Mouse (Mus musculus) liver, embryonic 13.5 days (tissue): ENCODE data around the gene Itgb4. TPM values are rescaled to one million over a fixed set of nuclear protein-coding genes. Genes with fewer than 3 reads are reported as not detected.
A peak's percentile ranks its signal among the peaks of the same experiment; 100 is the strongest.

ENCODE experiments used
- ATAC-seq: fragments of 200-750 bp; cut with Nextera tagmentation; 2 replicates; pipeline ENCODE4 v1.8.0; 2017; ENCODE audit warnings: low read depth, mild to moderate bottlenecking, moderate number of reproducible peaks, moderate library complexity
- DNase-seq: peaks from one replicate; pipeline ENCODE4 v3.0.0; 2022
- H3K27ac ChIP-seq: fragments of 300-500 bp; sonication (generic); 2 replicates; pipeline ENCODE4 v1.5.1; 2015; ENCODE audit warnings: moderate library complexity, mild to moderate bottlenecking, inconsistent platforms
- H3K27me3 ChIP-seq: fragments of 300-500 bp; sonication (generic); 2 replicates; pipeline ENCODE4 v1.6.1; 2015; ENCODE audit warnings: mild to moderate bottlenecking, inconsistent platforms
- H3K36me3 ChIP-seq: fragments of 300-500 bp; sonication (generic); 2 replicates; pipeline ENCODE4 v1.6.1; 2015; ENCODE audit warnings: mild to moderate bottlenecking, inconsistent platforms
- H3K4me1 ChIP-seq: fragments of 300-500 bp; sonication (generic); replicated peaks from 2 replicates; pipeline ENCODE4 v1.6.1; 2015; ENCODE audit warnings: inconsistent platforms
- H3K4me2 ChIP-seq: fragments of 300-500 bp; sonication (generic); 2 replicates; pipeline ENCODE4 v1.6.1; 2015; ENCODE audit warnings: inconsistent platforms, mild to moderate bottlenecking, moderate library complexity
- H3K4me3 ChIP-seq: fragments of 300-500 bp; sonication (generic); replicated peaks from 2 replicates; pipeline ENCODE4 v1.5.1; 2015; ENCODE audit warnings: mild to moderate bottlenecking, inconsistent platforms
- H3K9ac ChIP-seq: fragments of 300-500 bp; sonication (generic); 2 replicates; pipeline ENCODE4 v1.6.1; 2015; ENCODE audit warnings: mild to moderate bottlenecking, inconsistent platforms
- H3K9me3 ChIP-seq: fragments of 300-500 bp; sonication (generic); replicated peaks from 2 replicates; pipeline ENCODE4 v1.6.1; 2016; ENCODE audit warnings: inconsistent platforms
- WGBS: fragments of 180-500 bp; shearing (Covaris S2); methylation state at CpG from one replicate; pipeline ENCODE4 v1.1.7; 2015; ENCODE audit not compliant: insufficient replicate concordance; 5-methylcytosine and 5-hydroxymethylcytosine counted together
- polyA plus RNA-seq: library from polyadenylated mRNA; unstranded; fragments of >200 nt; fragmentation: Nextera tagmentation; extraction: Ambion mirVana; gene quantifications from 2 replicates; pipeline ENCODE4 v1.2.1, GENCODE M21; 2015

The Itgb4 gene
- polyA plus RNA-seq, 1 experiment from 2014 or later = 0.23 TPM

DNA sequence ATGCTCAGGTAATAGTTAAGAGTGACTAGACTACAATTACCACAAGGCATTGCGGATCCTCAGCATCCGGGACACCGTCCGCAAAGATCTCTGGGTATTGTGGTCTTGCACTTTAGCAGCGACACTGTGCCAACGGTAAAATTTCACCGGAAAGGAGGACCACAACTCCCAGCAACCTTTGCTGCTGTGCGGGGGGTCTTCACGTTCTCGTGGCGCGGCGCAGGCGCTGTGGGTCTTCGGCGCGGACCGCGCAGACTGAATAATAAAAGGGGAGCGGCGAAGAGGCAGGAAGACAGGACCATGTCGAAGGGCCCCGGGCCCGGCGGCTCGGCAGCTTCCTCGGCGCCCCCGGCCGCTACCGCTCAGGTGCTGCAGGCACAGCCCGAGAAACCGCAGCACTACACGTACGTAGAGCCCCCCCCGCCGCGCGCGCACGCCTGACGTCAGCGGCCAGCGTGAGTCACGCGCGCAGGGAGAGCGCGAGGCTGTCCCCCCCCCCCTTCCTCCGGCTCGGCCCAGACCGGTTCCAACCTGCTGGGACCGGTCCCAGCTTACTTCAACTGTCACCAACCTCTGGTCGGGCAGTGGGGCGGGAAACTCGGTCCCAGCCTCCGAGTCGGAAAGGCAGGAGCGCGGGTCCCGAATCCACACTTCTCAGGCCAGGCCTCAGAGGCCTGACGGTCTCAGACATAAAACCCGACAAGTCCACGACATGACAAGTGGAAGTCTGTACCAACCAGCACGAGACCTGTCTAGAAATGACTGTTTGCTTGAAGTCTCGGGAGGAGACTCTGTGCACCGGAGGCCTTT, 55.8 kb downstream of the Itgb4 start, which contains the start of gene Unk:
TSS of gene Unk (plus strand) at position 235 of the 810 bp plus-strand sequence.
- H3K9ac ChIP-seq = peak within 1 kb of the TSS; percentile 96
- DNase-seq (peak; percentile 94), ATAC-seq (peak; percentile 90)
- H3K4me1 ChIP-seq = peaks cover 45% of the 10 kb centered on the region
- H3K9me3 ChIP-seq = no peaks in the 10 kb centered on the region
- peak within 1 kb of the TSS; percentile 98 for H3K27ac ChIP-seq
- H3K4me3 ChIP-seq = peak within 1 kb of the TSS; percentile 85
- H3K4me2 ChIP-seq = peak within 1 kb of the TSS; percentile 94
- H3K27me3 ChIP-seq = no peaks in the 10 kb centered on the region
- WGBS = under 1% methylated on average over 62 of the region's 67 CpGs
- peaks cover 23% of the 10 kb centered on the region; the same call in 1 of the 2 replicates for H3K36me3 ChIP-seq

DNA sequence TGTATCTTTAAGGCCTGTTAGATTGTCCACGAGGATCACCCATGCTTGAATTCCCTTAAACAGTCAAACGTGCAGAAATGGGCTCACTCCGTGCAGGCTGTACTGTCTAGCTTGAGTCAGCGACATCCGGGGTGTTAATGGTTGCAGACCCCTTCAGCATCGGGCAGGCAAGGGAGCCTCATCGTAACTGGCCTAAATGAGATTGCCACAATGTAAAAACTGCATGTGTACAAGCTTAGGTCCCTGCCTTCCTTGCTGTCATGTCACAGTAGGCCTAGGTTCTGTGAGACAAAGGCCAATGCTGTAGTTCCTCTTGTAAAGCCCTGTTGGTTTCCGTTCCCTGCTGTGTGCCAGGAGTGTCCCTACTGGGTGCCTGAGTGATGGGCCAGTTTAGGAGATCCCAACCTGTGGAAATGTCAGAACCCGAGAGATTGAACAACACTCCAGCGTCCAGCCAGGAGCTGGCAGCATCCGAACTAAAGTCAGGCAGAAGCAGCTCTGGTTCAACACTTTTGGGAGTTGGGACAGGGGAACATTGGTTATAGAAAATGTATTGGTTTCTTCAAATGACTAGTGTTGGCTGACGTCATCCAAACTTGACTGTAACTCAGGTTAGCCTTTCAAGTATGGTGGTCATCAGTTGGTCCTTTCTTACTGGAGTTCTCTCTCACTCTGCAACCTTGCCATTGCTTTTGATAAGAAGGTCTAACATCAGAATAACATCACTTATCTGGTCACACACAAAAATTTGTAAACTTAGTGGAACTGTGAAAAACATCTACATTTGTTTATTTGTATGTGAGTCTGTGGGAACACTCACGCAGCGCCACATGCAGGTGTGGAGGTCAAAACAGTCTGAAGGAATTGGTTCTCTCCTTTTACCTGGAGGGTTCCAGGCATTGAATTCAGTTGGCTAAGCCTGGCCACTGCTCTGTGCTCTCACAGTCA, 56.7 kb downstream of the Itgb4 start:
- Histone ChIP-seq H3K36me3 (peaks cover 23% of the 10 kb centered on the region; the same call in 1 of the 2 replicates), H3K27ac (peak overlapping the region; percentile 98), H3K4me1 (peaks cover 44% of the 10 kb centered on the region), H3K4me3 (peak overlapping the region; percentile 85), H3K9ac (peak overlapping the region; percentile 96), H3K27me3 (no peaks in the 10 kb centered on the region), H3K9me3 (no peaks in the 10 kb centered on the region), H3K4me2 (peak overlapping the region; percentile 94)
- 21% methylated on average over 14 of the region's 14 CpGs for WGBS
- ATAC-seq (peak; percentile 16), DNase-seq (peak; percentile 47)

DNA sequence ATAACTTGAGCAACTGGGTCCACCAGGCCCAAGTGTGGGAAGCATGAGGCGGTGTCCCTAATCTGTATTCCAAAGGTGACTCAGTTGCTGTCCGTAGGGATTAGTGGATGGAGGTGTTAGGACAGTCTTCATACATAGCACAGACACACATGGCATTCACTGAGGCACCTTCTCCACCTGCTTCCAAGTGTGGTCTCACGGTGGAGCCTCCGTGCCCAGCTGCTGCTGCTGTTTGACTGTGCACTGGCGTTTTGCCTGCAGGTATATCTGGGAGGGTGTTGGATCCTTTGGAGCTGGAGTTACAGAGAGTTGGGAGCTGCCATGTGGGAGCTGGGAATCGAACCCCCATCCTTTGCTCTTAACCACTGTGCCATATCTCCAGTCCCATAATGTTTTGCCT, 60.1 kb downstream of the Itgb4 start:
- ATAC-seq = no peak
- no peaks in the 10 kb centered on the region for H3K27me3 ChIP-seq
- peaks cover 41% of the 10 kb centered on the region for H3K36me3 ChIP-seq
- H3K9me3 ChIP-seq = no peaks in the 10 kb centered on the region
- H3K4me2 ChIP-seq = no peak overlapping the region
- peaks cover 32% of the 10 kb centered on the region for H3K4me1 ChIP-seq
- no peak overlapping the region for H3K4me3 ChIP-seq
- H3K9ac ChIP-seq = no peak overlapping the region; the same call in 1 of the 2 replicates
- no peak overlapping the region for H3K27ac ChIP-seq
- WGBS = 87% methylated on average over 6 of the region's 6 CpGs
- no peak for DNase-seq

DNA sequence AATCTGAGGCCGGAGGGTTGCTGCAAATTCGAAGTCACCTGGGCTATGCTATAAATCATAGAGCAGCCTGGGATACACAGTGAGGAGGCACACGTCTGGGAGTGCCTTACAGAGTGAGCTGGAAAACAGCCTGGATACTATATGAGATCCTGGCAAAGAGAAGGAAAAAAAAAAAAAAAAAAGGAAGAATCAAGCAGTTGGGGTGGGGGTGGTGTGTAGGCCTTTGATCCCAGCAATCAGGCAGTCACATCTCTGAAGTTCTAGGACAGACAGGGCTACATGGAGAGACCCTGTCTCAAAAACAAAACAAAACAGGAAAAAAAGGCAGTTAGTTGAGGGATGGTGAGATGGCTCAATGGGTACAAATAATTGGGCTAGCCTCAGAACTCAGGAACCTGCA, 62.2 kb downstream of the Itgb4 start:
- Histone ChIP-seq H3K4me2 (no peak overlapping the region), H3K4me1 (peaks cover 21% of the 10 kb centered on the region), H3K27me3 (no peaks in the 10 kb centered on the region), H3K36me3 (peaks cover 57% of the 10 kb centered on the region), H3K9me3 (no peaks in the 10 kb centered on the region), H3K4me3 (no peak overlapping the region), H3K9ac (no peak overlapping the region), H3K27ac (no peak overlapping the region)
- WGBS = 82% methylated on average over 3 of the region's 3 CpGs
- no peak for ATAC-seq
- DNase-seq = no peak

DNA sequence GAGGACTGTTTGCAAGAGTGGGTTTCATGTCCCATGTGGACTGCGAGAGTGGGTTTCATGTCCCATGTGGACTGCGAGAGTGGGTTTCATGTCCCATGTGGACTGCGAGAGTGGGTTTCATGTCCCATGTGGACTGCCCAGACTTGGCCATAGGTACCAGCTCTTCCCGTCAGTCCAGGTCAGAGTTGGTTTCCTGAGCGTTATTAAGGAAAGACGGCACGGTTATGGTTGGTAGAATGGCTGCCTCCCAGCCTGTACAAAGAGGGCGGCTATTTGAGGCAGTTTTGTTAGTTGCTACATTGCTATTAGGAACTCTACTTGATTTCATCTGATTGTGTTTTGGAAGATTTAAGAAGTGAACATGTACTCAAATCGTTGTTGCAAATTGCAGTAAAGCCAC, 63.3 kb downstream of the Itgb4 start:
- Histone ChIP-seq H3K4me2 (no peak overlapping the region), H3K4me3 (no peak overlapping the region), H3K27me3 (no peaks in the 10 kb centered on the region), H3K9ac (no peak overlapping the region), H3K9me3 (no peaks in the 10 kb centered on the region), H3K27ac (no peak overlapping the region), H3K36me3 (peaks cover 60% of the 10 kb centered on the region), H3K4me1 (peaks cover 15% of the 10 kb centered on the region)
- DNase-seq = no peak
- WGBS = 88% methylated on average over 9 of the region's 9 CpGs
- ATAC-seq = no peak

DNA sequence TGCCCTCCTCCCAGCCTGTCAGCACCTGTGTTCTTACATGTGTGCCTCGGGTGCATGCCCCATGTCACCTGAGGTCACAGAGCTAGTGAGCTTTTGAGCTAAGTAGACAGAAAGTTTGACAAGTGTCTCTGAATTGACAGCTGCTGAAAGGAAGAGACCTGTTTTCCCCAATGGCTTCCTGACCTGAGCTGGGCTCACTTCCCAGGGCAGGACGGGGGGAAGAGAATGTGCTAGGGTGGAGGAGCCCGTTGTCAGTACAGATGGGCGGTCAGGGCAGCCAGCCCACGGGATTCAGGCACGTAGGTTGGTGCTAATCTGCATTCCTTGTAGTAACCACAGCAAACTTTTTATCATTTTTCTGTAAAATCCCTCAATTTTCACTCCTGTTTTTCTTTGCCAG, 66.1 kb downstream of the Itgb4 start:
- no peak overlapping the region for H3K4me2 ChIP-seq
- 80% methylated on average over 6 of the region's 6 CpGs for WGBS
- no peak overlapping the region for H3K4me3 ChIP-seq
- H3K36me3 ChIP-seq = peaks cover 61% of the 10 kb centered on the region
- H3K27me3 ChIP-seq = no peaks in the 10 kb centered on the region
- no peak overlapping the region for H3K9ac ChIP-seq
- no peak overlapping the region for H3K27ac ChIP-seq
- DNase-seq = no peak
- no peak for ATAC-seq
- no peaks in the 10 kb centered on the region for H3K9me3 ChIP-seq
- peaks cover 12% of the 10 kb centered on the region for H3K4me1 ChIP-seq

DNA sequence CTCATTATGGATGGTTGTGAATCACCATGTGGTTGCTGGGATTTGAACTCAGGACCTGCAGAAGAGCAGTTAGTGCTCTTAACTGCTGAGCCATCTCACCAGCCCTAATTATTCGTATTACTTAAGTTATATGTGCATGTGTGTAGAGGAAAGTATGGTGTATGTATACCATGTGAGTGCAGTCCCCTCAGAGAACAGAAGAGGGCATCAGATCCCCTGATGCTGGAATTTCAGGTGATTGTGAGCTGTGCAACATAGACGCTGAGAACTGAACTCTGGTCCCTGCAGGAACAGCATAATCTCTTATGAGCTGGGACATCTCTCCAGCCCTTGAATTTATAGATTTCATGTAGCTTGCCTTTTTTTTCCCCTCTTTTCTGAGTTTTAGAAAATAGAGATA, 67.3 kb downstream of the Itgb4 start:
- Histone ChIP-seq H3K4me1 (peaks cover 12% of the 10 kb centered on the region), H3K27me3 (no peaks in the 10 kb centered on the region), H3K27ac (no peak overlapping the region), H3K36me3 (peaks cover 73% of the 10 kb centered on the region), H3K4me3 (no peak overlapping the region), H3K4me2 (no peak overlapping the region), H3K9me3 (no peaks in the 10 kb centered on the region), H3K9ac (no peak overlapping the region)
- 95% methylated on average over 2 of the region's 2 CpGs for WGBS
- no peak for DNase-seq
- ATAC-seq = no peak

DNA sequence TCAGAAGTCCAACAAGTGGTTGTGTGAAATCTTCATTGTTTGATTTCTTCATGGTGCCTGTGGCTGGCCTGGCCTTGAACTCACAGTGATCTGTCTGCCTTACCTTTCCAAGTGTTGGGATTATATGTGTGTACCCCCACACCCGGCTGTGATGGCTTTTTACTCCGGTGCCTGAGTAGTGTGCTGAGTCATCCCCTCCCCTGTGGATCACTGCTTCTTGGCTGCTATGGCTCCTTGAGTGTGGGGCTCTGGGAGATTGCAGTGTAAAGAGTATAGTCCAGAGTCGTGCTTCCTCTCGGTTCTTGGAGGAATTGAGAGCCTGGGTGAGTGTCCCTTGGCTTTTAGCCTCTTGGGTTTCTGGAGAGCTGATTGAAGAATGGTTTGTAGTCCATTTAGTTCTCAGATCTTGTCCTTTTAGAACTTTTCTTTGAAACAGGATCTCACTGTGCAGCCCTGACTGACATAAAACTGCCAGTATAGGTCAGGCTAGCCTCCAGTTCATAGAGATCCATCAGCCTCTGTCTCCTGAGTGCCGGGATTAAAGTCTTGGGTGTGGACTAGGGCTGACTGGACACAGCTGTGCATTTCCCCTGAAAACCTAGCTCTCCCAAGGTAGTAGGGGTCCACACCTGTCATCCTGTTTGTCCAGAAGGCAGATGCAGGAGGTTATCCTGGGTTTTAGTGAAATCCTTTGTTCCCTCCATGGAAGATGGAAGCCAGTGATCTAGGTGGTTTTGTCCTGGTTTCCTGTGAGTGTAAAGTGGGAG, 68.0 kb downstream of the Itgb4 start:
- no peak for DNase-seq
- H3K27ac ChIP-seq = peak overlapping the region; percentile 45; the same call in 1 of the 2 replicates
- H3K27me3 ChIP-seq = no peaks in the 10 kb centered on the region
- WGBS = 64% methylated on average over 5 of the region's 5 CpGs
- no peaks in the 10 kb centered on the region for H3K9me3 ChIP-seq
- H3K4me1 ChIP-seq = peaks cover 12% of the 10 kb centered on the region
- ATAC-seq = no peak
- no peak overlapping the region for H3K4me2 ChIP-seq
- no peak overlapping the region for H3K4me3 ChIP-seq
- no peak overlapping the region for H3K9ac ChIP-seq
- peaks cover 80% of the 10 kb centered on the region for H3K36me3 ChIP-seq

DNA sequence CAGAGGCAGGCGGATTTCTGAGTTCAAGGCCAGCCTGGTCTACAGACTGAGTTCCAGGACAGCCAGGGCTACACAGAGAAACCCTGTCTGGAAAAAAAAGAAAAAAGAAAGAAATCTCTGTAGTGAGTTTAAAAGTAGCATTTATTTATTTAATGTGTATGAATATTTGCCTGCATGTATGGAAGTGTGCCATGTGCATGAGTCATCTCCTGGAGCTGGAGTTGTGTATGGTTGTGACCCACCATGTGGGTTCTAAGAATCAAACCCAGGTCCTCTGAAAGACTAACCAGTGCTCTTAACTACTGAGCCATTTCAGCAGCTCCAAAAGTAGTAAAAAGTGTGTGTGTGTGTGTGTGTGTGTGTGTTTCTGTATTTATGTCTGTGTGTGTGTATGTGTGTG, 68.8 kb downstream of the Itgb4 start:
- 84% methylated on average over 1 of the region's 1 CpGs for WGBS

DNA sequence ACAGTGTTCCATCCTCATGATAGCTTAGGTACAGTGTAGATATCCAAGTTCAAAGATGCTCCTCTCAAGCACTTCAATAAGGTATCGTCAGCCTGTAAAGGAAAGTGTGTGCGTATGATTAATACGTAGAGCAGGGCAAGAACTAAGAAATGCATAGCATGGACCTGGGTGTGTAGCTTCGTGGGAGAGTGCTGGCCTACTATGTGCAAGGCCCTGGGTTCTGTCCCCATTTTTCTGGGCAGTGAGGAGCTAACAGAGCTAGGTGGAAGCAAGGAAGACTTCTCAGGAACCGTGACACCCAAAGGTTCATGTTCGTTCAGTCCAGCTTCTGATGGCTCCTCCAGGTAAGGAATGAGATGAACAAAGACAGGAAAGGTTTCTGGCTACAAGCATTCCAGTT, 70.7 kb downstream of the Itgb4 start:
- no peak for DNase-seq
- H3K4me1 ChIP-seq = peaks cover 12% of the 10 kb centered on the region; the same call in 1 of the 2 replicates
- no peak for ATAC-seq
- 86% methylated on average over 6 of the region's 6 CpGs for WGBS
- no peak overlapping the region for H3K4me3 ChIP-seq
- H3K27ac ChIP-seq = no peak overlapping the region
- H3K36me3 ChIP-seq = peaks cover 84% of the 10 kb centered on the region
- no peaks in the 10 kb centered on the region for H3K27me3 ChIP-seq
- H3K9me3 ChIP-seq = no peaks in the 10 kb centered on the region
- no peak overlapping the region for H3K9ac ChIP-seq
- H3K4me2 ChIP-seq = no peak overlapping the region

More for the DNA sequence above, 68.8 kb downstream of the Itgb4 start:
- H3K4me1 ChIP-seq = peaks cover 12% of the 10 kb centered on the region; the same call in 1 of the 2 replicates
- peaks cover 82% of the 10 kb centered on the region for H3K36me3 ChIP-seq
- H3K27me3 ChIP-seq = no peaks in the 10 kb centered on the region
- DNase-seq = no peak
- no peak overlapping the region for H3K9ac ChIP-seq
- ATAC-seq = no peak
- H3K27ac ChIP-seq = no peak overlapping the region; the same call in 1 of the 2 replicates
- H3K4me3 ChIP-seq = no peak overlapping the region
- no peak overlapping the region for H3K4me2 ChIP-seq
- no peaks in the 10 kb centered on the region for H3K9me3 ChIP-seq
